Mouse (Mus musculus): ENCODE measurements around the gene Gm39566.
"Not testable (repeated sequence)": the region's sequence is repeated elsewhere in the genome, so short reads cannot be mapped to it uniquely, and the experiment has no call there.

Gene Gm39566

GRCm38 (mm10) chr11:69815155-69815554 lies at the start of gene Gm39566:
Gm39566 (minus strand) TSS chr11:69815298.
- DNase-seq (ENCODE audit: low read depth), result no peak

GRCm38 (mm10) chr11:69864138-69864860 lies 49.2 kb upstream of the Gm39566 start:
- no peak for DNase-seq (ENCODE audit: low read depth)

- not testable (repeated sequence) for DNase-seq (ENCODE audit: low read depth)
Measured at GRCm38 (mm10) chr11:69863729-69864128, 48.6 kb upstream of the Gm39566 start.

- DNase-seq (ENCODE audit: low read depth), result no peak
Measured at GRCm38 (mm10) chr11:69858113-69858998, 43.3 kb upstream of the Gm39566 start, which contains the start of gene Tnk1. Tnk1 (minus strand) TSS chr11:69858730.

- DNase-seq (ENCODE audit: low read depth), result no peak
Measured at GRCm38 (mm10) chr11:69855347-69855746, 40.2 kb upstream of the Gm39566 start.

DNA sequence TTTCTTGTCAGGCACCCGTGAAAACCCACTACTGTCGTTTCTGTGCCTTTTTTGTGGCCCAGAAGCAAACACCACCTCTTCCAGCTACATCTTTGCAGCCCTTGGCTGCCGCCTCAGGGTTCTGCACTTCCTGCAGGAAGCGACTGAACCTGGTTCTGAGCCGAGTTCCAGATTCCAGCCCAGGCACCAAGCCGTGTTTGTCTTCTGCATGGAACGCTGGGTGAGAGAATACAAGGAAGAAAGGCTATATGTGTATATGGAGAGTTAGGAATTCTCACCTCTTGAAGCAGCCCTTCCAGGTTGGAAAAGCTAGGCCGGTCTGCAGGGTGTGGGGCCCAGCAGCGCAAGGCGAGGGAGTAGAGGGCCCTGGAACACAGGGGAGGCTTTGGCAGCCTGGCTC lies 39.6 kb upstream of the Gm39566 start:
- no peak for DNase-seq (ENCODE audit: low read depth)

GRCm38 (mm10) chr11:69853994-69854393 lies 38.9 kb upstream of the Gm39566 start:
- DNase-seq (ENCODE audit: low read depth), result no peak

DNA sequence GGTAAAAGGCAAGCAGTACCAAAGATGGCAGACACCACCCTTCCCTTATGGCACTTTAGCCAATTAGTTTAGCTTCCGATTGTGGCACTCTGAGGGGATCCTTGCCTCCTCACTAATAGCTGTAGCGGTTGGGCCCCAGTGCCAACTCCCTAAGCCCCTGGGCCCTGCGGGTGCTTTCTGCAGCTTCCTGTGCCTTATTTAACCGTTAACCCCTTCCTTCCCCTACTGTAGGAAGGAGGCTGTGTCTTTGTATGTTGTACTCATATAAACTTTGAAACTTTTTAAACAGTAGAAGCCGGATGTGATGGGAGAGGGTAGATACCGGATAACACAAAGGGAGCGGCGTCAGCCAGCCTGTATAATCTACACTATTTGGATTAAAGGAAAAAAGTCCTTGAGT lies 35.7 kb upstream of the Gm39566 start:
- DNase-seq (ENCODE audit: low read depth), result no peak

DNA sequence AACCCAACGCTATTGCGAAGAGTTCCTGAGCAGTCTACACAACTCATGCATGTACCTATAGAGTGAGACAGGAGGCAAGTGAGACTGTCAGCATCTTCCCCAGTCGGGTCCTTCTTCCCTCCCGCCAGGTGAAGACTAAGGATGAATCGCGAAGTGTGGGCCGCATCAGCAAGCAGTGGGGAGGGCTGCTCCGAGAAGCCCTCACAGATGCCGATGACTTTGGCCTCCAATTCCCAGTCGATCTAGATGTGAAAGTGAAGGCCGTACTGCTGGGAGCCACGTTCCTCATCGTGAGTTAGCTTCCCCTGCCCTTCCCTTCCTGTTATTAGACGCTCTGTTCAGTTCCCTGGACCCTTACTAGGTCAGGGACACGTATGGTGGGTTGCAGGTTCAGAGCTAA lies 34.8 kb upstream of the Gm39566 start:
- DNase-seq (ENCODE audit: low read depth), result no peak

GRCm38 (mm10) chr11:69849128-69849527 lies 34.0 kb upstream of the Gm39566 start:
- no peak for DNase-seq (ENCODE audit: low read depth)

DNA sequence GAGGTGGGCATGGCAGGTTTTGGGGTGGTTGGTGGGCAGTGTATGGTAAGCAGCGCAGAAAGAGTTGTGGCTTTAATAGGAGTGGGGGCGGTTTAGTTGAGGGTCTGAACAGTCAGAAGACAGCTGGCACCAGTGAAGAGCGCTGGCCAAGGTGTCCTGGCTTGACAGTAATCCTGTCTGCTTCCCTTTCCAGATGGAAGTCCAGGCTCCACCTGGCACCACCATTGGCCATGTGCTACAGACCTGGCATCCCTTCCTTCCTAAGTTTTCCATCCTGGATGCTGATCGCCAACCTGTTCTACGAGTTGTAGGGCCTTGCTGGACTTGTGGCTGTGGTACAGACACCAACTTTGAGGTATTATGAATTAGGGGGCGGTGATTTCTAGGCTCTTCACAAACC lies 32.9 kb upstream of the Gm39566 start:
- no peak for DNase-seq (ENCODE audit: low read depth)

- DNase-seq (ENCODE audit: low read depth), result no peak
Measured at GRCm38 (mm10) chr11:69846738-69847688, 31.9 kb upstream of the Gm39566 start.

- peak; percentile 66 for DNase-seq (ENCODE audit: low read depth)
Measured at GRCm38 (mm10) chr11:69846198-69846680, 31.1 kb upstream of the Gm39566 start, which contains the start of gene Plscr3. Plscr3 (plus strand) TSS chr11:69846376.

- DNase-seq (ENCODE audit: low read depth), result no peak
Measured at GRCm38 (mm10) chr11:69838714-69839104, 23.6 kb upstream of the Gm39566 start.

- DNase-seq (ENCODE audit: low read depth), result peak; percentile 98
Measured at GRCm38 (mm10) chr11:69837952-69838713, 23.0 kb upstream of the Gm39566 start, which contains the start of gene Tmem256. Tmem256 (plus strand) TSS chr11:69838514.

DNA sequence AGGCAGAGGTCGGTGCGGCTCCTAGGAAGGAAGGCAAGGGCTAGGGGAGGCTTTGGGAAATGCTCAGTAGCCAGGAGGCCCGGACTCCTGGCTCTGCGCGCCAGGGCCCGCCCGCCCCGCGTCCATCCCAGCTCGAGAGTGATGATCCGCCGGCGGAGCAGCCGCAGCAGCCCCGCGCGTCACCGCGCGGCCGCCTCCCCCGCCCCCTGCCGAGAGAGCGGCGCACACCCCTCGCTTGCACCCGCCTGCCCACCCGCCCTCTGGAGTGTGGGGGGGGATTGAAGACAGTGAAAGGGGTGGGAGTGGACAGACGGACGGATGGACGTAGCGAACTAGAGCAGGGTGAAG lies 22.5 kb upstream of the Gm39566 start, which contains the start of gene Nlgn2:
Gene Nlgn2 (minus strand): TSS at position 181 of the 348 bp plus-strand sequence.
- no peak for DNase-seq (ENCODE audit: low read depth)

- DNase-seq (ENCODE audit: low read depth), result no peak
Measured at GRCm38 (mm10) chr11:69836703-69837576, 21.8 kb upstream of the Gm39566 start.

GRCm38 (mm10) chr11:69835966-69836335 lies 20.9 kb upstream of the Gm39566 start:
- DNase-seq (ENCODE audit: low read depth), result no peak

DNA sequence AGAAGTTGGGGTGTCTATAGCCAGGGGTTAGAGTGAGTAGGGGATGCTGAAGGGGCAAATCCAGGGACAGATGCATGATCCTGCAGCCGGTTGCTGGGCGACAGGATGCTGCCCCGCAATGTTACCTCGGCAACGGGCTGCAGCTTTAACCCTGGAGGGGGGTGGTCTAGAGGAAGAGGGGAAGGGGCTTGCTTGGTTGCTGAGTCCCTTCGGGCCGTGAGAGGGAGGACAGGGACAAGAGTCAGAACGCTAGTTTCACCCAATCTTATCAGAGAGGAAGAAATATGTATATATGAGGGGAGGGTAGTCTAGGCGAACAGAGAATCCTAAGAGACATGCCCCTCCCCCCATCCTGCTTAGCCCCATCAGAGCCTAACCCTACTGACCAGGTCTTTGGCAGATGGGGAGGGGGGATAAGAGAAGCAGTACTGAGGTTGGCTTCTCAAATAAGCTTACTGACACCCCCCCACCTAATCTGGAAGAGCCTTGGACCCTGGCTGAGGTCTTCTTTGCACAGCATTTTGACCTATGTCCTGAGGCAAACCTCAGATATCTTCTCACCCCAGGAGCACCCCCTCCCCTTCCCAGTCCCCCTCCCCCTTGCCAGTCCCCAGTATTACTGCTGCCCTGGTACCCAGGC lies 20.3 kb upstream of the Gm39566 start:
- DNase-seq (ENCODE audit: low read depth), result no peak

Data from fibroblast of lung, adult 2 months (primary cell).